ENCODE assay signal across 8 mouse cellular contexts in the genomic region with DNA sequence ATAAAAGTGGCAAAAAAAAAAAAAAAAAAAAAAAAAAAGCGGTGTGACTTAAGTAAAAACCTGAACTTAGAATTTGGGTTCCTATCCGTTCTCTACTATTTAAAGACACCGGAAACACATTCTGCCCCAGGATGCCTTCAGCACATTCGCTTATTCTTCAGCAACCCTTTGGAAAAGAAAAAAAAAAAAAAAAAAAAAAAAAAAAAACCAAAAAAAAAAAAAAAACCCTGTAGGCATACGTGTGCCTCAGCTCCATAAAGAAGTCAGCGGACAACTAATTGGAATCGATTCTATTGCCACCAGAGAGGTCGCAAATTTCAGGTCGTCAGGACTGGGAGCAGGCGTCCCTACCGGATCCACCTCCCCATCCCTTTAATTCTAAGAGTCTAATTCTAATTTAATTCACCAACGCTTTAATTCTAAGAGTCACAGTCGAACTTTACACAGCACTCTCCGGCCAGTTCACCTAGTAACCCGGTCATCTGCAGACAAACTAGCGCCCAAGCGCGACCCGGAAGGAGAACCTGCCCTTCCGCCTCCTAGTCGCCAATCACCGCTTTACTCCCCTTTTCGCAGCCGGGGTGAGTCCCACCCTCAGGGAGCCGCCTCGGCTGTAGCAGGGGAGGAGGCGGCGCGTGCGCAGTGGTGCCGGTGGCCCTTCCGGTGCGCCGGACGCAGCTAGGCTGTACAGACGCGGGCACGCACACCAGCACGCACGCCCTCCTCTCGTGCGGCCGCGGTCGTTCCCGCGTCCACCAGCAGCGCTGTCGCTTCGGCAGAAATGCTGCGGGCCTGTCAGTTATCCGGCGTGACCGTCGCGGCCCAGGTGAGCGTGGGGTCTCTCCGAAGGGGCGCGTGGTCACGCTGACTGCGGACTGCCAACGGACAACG. TPM values are rescaled to one million over a fixed set of nuclear protein-coding genes. Genes with fewer than 3 reads are reported as not detected.
DNase-seq lines count a peak whose midpoint lies in the region; ATAC-seq and TF ChIP-seq lines count a peak whose summit lies in the region.

Gene Immt (plus strand): TSS at position 642 of the 891 bp plus-strand sequence.

- no peaks in the 10 kb centered on the region for H3K9me3 ChIP-seq in heart, embryonic 12.5 days (replicated peaks)
- H3K9me3 ChIP-seq in kidney, postnatal 0 days (replicated peaks; ENCODE audit: low read length), result no peaks in the 10 kb centered on the region
- no peaks in the 10 kb centered on the region for H3K9me3 ChIP-seq in liver, embryonic 11.5 days (ENCODE audit: control insufficient read depth, low read length)
- no peaks in the 10 kb centered on the region for H3K9me3 ChIP-seq in stomach, embryonic 14.5 days (ENCODE audit: control insufficient read depth, low read depth, low read length)

- peak; percentile 97 for ATAC-seq in erythroid progenitor cell, adult 5-6 weeks (replicated peaks; ENCODE audit: low FRiP score, poor library complexity, severe bottlenecking)
- peak; percentile 99 for ATAC-seq in heart, embryonic 12.5 days (ENCODE audit: insufficient number of reproducible peaks, low FRiP score)
- ATAC-seq in kidney, postnatal 0 days (replicated peaks; ENCODE audit: low FRiP score, low read depth), result peak; percentile 99
- peak; percentile 98 for ATAC-seq in liver, embryonic 11.5 days (replicated peaks; ENCODE audit: low FRiP score)
- peak; percentile 99 for ATAC-seq in stomach, embryonic 14.5 days (ENCODE audit: insufficient number of reproducible peaks, insufficient read depth, low FRiP score, low read depth)

- H3K36me3 ChIP-seq in heart, embryonic 12.5 days, result peaks cover 14% of the 10 kb centered on the region
- H3K36me3 ChIP-seq in kidney, postnatal 0 days (ENCODE audit: insufficient read depth, low read length), result 0 out of 2 replicates have a peak, but pooled peaks cover 2% of the 10 kb centered on the region
- H3K36me3 ChIP-seq in liver, embryonic 11.5 days (ENCODE audit: control insufficient read depth, insufficient read depth, low read length), result peaks cover 5% of the 10 kb centered on the region; the same call in 1 of the 2 replicates
- no peaks in the 10 kb centered on the region; the same call in 1 of the 2 replicates for H3K36me3 ChIP-seq in stomach, embryonic 14.5 days (ENCODE audit: control insufficient read depth, insufficient read depth, low read length)

- H3K27ac ChIP-seq in heart, embryonic 12.5 days (ENCODE audit: poor library complexity, severe bottlenecking), result peak within 1 kb of the TSS; percentile 93
- H3K27ac ChIP-seq in kidney, postnatal 0 days, result peak within 1 kb of the TSS; percentile 95
- H3K27ac ChIP-seq in liver, embryonic 11.5 days (ENCODE audit: low read depth, low read length), result peak within 1 kb of the TSS; percentile 98
- peak within 1 kb of the TSS; percentile 86 for H3K27ac ChIP-seq in stomach, embryonic 14.5 days (ENCODE audit: low read length)

- peak within 1 kb of the TSS; percentile 93 for H3K9ac ChIP-seq in heart, embryonic 12.5 days
- H3K9ac ChIP-seq in kidney, postnatal 0 days (ENCODE audit: low read depth, low read length), result peak within 1 kb of the TSS; percentile 90
- peak within 1 kb of the TSS; percentile 99 for H3K9ac ChIP-seq in liver, embryonic 11.5 days (ENCODE audit: low read depth, low read length)
- H3K9ac ChIP-seq in stomach, embryonic 14.5 days (replicated peaks; ENCODE audit: low read depth, low read length), result peak within 1 kb of the TSS; percentile 64

- peaks cover 5% of the 10 kb centered on the region for H3K4me1 ChIP-seq in heart, embryonic 12.5 days (replicated peaks)
- H3K4me1 ChIP-seq in kidney, postnatal 0 days (replicated peaks; ENCODE audit: insufficient read depth, low read length), result 0 out of 2 replicates have a peak, but pooled peaks cover 6% of the 10 kb centered on the region
- peaks cover 12% of the 10 kb centered on the region; the same call in 1 of the 2 replicates for H3K4me1 ChIP-seq in liver, embryonic 11.5 days (replicated peaks; ENCODE audit: control insufficient read depth, insufficient read depth, low read length)
- H3K4me1 ChIP-seq in stomach, embryonic 14.5 days (ENCODE audit: control insufficient read depth, insufficient read depth, low read length), result peaks cover 6% of the 10 kb centered on the region

- under 1% methylated on average over 64 of the region's 64 CpGs for WGBS in heart, embryonic 12.5 days
- under 1% methylated on average over 64 of the region's 64 CpGs for WGBS in kidney, postnatal 0 days
- under 1% methylated on average over 64 of the region's 64 CpGs for WGBS in liver, embryonic 11.5 days
- WGBS in stomach, embryonic 14.5 days, result under 1% methylated on average over 64 of the region's 64 CpGs

- no peaks in the 10 kb centered on the region for H3K27me3 ChIP-seq in heart, embryonic 12.5 days (replicated peaks)
- no peaks in the 10 kb centered on the region for H3K27me3 ChIP-seq in kidney, postnatal 0 days (ENCODE audit: insufficient read depth, low read length)
- H3K27me3 ChIP-seq in liver, embryonic 11.5 days (replicated peaks; ENCODE audit: control insufficient read depth, insufficient read depth, low read length), result no peaks in the 10 kb centered on the region
- no peaks in the 10 kb centered on the region for H3K27me3 ChIP-seq in stomach, embryonic 14.5 days (ENCODE audit: control insufficient read depth, insufficient read depth, low read length)

- peak within 1 kb of the TSS; percentile 86 for H3K4me3 ChIP-seq in heart, embryonic 12.5 days
- H3K4me3 ChIP-seq in kidney, postnatal 0 days (replicated peaks; ENCODE audit: low read depth, low read length), result peak within 1 kb of the TSS; percentile 95
- peak within 1 kb of the TSS; percentile 99 for H3K4me3 ChIP-seq in liver, embryonic 11.5 days (ENCODE audit: low read depth, low read length)
- H3K4me3 ChIP-seq in stomach, embryonic 14.5 days (ENCODE audit: low read depth, low read length), result peak within 1 kb of the TSS; percentile 88

- TF ChIP-seq CTCF in kidney, postnatal 0 days (IDR thresholded peaks at IDR 0.05; ENCODE audit: low read depth), result 0 out of 2 replicates have a peak, but pooled peaks have one; percentile 1

- peak within 1 kb of the TSS; percentile 72 for H3K4me2 ChIP-seq in heart, embryonic 12.5 days
- peak within 1 kb of the TSS; percentile 72 for H3K4me2 ChIP-seq in kidney, postnatal 0 days (ENCODE audit: low read length)
- peak within 1 kb of the TSS; percentile 66 for H3K4me2 ChIP-seq in liver, embryonic 11.5 days
- peak within 1 kb of the TSS; percentile 80 for H3K4me2 ChIP-seq in stomach, embryonic 14.5 days (replicated peaks; ENCODE audit: low read depth, low read length)

- peak; percentile 96 for DNase-seq in CD4-positive helper T cell, adult 2 months (ENCODE audit: low read depth, low spot score)
- peak; percentile 95 for DNase-seq in brain, embryonic 18.5 days (ENCODE audit: low read depth, low spot score)
- DNase-seq in kidney, postnatal 0 days (ENCODE audit: low spot score), result peak; percentile 100
- peak; percentile 93 for DNase-seq in liver, embryonic 11.5 days (ENCODE audit: low spot score)
- peak; percentile 93 for DNase-seq in naive thymus-derived CD4-positive, alpha-beta T cell, adult 2 months (ENCODE audit: low read depth)

RNA-seq across cellular contexts. Expression of gene Immt, which starts in this region (rescaled TPM):
- 72.1 and 78.4 TPM in 2 replicates for total RNA-seq in erythroid progenitor cell, adult 5-6 weeks (2015; ENCODE audit: low replicate concordance)
- total RNA-seq in erythroid progenitor cell, adult 5-6 weeks (2017; ENCODE audit: low replicate concordance), result 79.6 and 98.6 TPM in 2 replicates
- 279 and 297 TPM in 2 replicates for polyA plus RNA-seq in heart, embryonic 12.5 days (2016; fragmentation: Nextera tagmentation; extraction: Ambion mirVana)
- 222 and 244 TPM in 2 replicates for polyA plus RNA-seq in kidney, postnatal 0 days (2015; fragmentation: Nextera tagmentation; extraction: Ambion mirVana)
- polyA plus RNA-seq in liver, embryonic 11.5 days (2014; fragmentation: Nextera tagmentation; extraction: Ambion mirVana), result 222 and 247 TPM in 2 replicates
- 185 and 186 TPM in 2 replicates for polyA plus RNA-seq in stomach, embryonic 14.5 days (2014; fragmentation: Nextera tagmentation; extraction: Ambion mirVana)

Comparison
In these comparisons a context has a peak if more than half of its experiments do, and no peak if none do; other contexts are left out.
1. Peak in every context shown above with its lines: DNase-seq, ATAC-seq, H3K4me3 ChIP-seq and H3K27ac ChIP-seq.